Mouse (Mus musculus): ENCODE data around the gene Hipk2. TPM values are rescaled to one million over a fixed set of nuclear protein-coding genes. Genes with fewer than 3 reads are reported as not detected.
"Not testable (repeated sequence)": the region's sequence is repeated elsewhere in the genome, so short reads cannot be mapped to it uniquely, and the experiment has no call there.

Gene Hipk2
- polyA plus RNA-seq, 1 experiment: 14.9 TPM

DNA sequence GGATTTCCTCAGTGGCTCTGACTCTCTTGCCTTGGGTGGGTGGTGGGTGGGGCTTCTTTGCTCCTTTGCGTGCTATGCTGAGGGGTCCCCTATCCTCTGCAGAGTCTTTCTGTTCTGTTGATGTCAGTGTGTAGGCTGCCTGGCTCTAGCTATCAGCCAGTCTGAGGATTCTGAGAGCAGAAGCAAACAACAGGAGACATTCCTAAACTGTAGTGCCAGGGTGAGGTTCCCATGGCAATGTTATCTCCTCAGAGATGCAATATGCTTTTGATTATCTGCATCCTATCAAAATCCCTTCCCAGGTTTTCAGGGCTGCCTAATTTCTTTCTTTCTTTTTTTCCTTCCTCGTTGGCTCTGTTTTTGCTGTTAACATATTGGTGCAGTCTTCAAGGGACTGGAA is 193.4 kb downstream of the Hipk2 start:
- Histone ChIP-seq H3K4me1 (ENCODE audit: control insufficient read depth, insufficient read depth, insufficient read length) (no peaks in the 10 kb centered on the region), H3K4me3 (ENCODE audit: extremely low read depth, insufficient read depth, insufficient read length) (no peak overlapping the region), H3K27me3 (ENCODE audit: control insufficient read depth, insufficient read depth, low read length) (no peaks in the 10 kb centered on the region), H3K27ac (ENCODE audit: insufficient read depth, low read length) (no peak overlapping the region), H3K36me3 (ENCODE audit: control insufficient read depth, insufficient read depth, low read length) (no peaks in the 10 kb centered on the region)
- no peak for DNase-seq (ENCODE audit: low read depth in 1 of 2, low spot score in 2 of 2)
- TF ChIP-seq POLR2A (IDR thresholded peaks at IDR 0.05; ENCODE audit: low read depth, low read length): no peak
- TF ChIP-seq CTCF (IDR thresholded peaks at IDR 0.05; ENCODE audit: extremely low read depth, insufficient read depth, insufficient read length, insufficient replicate concordance): no peak
- 84% methylated on average over 2 of the region's 2 CpGs for WGBS

DNA sequence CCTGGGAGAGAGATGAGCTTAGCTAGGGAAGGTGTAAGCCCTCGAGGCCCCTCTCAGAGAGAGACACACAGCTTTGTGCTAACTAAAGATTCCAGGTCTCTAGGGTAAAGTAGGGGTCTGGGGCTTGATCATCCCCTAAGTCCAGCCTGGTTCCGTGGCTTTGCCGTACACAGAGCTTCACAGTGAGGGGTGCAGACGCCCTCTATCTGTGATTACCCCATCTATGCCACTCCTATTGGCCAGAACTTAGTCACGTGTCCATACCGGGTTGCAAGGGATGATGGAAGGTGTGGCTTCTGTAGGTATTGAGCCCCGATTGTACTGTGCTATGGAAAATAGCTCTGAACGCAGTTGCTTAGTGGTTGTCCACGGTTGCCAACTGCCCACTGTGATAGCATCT is 198.3 kb downstream of the Hipk2 start:
- 77% methylated on average over 9 of the region's 9 CpGs for WGBS
- Histone ChIP-seq H3K4me3 (ENCODE audit: extremely low read depth, insufficient read depth, insufficient read length) (no peak overlapping the region), H3K36me3 (ENCODE audit: control insufficient read depth, insufficient read depth, low read length) (no peaks in the 10 kb centered on the region), H3K27ac (ENCODE audit: insufficient read depth, low read length) (no peak overlapping the region), H3K4me1 (ENCODE audit: control insufficient read depth, insufficient read depth, insufficient read length) (no peaks in the 10 kb centered on the region), H3K27me3 (ENCODE audit: control insufficient read depth, insufficient read depth, low read length) (no peaks in the 10 kb centered on the region)
- TF ChIP-seq CTCF (IDR thresholded peaks at IDR 0.05; ENCODE audit: extremely low read depth, insufficient read depth, insufficient read length, insufficient replicate concordance): no peak
- TF ChIP-seq POLR2A (IDR thresholded peaks at IDR 0.05; ENCODE audit: low read depth, low read length): no peak
- DNase-seq (ENCODE audit: low read depth in 1 of 2, low spot score in 2 of 2): no peak

DNA sequence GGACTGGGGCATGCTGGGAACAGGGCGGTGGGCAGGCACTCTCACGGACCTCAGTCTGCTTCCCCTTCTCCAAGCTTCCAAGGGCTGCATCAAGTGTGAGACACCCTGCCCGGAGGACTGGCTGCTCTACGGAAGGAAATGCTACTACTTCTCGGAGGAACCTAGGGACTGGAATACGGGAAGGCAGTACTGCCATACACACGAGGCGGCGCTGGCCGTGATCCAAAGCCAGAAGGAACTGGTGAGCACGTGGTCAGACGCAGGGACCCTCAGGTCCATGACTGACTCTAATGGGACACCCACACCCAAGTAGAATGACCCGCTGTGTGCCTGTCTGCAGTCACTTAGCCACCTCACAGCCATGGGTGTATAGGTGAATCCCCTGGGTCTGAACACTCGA is 199.2 kb downstream of the Hipk2 start:
- 73% methylated on average over 14 of the region's 14 CpGs for WGBS

DNA sequence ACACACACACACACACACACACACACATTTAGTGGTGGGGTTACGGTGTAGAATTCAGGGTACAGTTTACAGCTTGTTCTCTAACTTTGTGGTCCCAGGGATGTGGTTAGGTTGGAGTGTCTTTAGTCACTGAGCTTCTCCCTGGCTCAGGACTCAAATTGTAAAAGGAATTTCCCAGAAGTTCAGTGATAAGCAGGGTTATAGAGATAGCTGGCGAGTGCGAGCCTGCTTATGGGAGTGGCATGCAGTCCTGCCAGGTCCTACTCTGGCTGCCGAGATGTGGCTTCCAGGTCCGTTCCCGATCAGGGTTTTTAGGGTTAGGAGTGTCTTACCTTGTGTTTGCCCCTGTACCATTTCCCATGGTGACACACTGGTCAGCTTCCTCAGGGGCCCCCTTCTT is 199.7 kb downstream of the Hipk2 start:
- no peak for DNase-seq (ENCODE audit: low read depth in 1 of 2, low spot score in 2 of 2)
- TF ChIP-seq CTCF (IDR thresholded peaks at IDR 0.05; ENCODE audit: extremely low read depth, insufficient read depth, insufficient read length, insufficient replicate concordance) (no peak), POLR2A (IDR thresholded peaks at IDR 0.05; ENCODE audit: low read depth, low read length) (no peak)
- no peak overlapping the region for H3K4me3 ChIP-seq (ENCODE audit: extremely low read depth, insufficient read depth, insufficient read length)
- H3K36me3 ChIP-seq (ENCODE audit: control insufficient read depth, insufficient read depth, low read length): no peaks in the 10 kb centered on the region
- no peaks in the 10 kb centered on the region for H3K27me3 ChIP-seq (ENCODE audit: control insufficient read depth, insufficient read depth, low read length)
- no peak overlapping the region for H3K27ac ChIP-seq (ENCODE audit: insufficient read depth, low read length)
- WGBS: 72% methylated on average over 6 of the region's 6 CpGs
- H3K4me1 ChIP-seq (ENCODE audit: control insufficient read depth, insufficient read depth, insufficient read length): no peaks in the 10 kb centered on the region

More for the DNA sequence above, 199.2 kb downstream of the Hipk2 start:
- no peak for DNase-seq (ENCODE audit: low read depth in 1 of 2, low spot score in 2 of 2)
- no peaks in the 10 kb centered on the region for H3K36me3 ChIP-seq (ENCODE audit: control insufficient read depth, insufficient read depth, low read length)
- H3K4me1 ChIP-seq (ENCODE audit: control insufficient read depth, insufficient read depth, insufficient read length): no peaks in the 10 kb centered on the region
- H3K27me3 ChIP-seq (ENCODE audit: control insufficient read depth, insufficient read depth, low read length): no peaks in the 10 kb centered on the region
- TF ChIP-seq CTCF (IDR thresholded peaks at IDR 0.05; ENCODE audit: extremely low read depth, insufficient read depth, insufficient read length, insufficient replicate concordance) (no peak), POLR2A (IDR thresholded peaks at IDR 0.05; ENCODE audit: low read depth, low read length) (no peak)
- H3K27ac ChIP-seq (ENCODE audit: insufficient read depth, low read length): no peak overlapping the region
- no peak overlapping the region for H3K4me3 ChIP-seq (ENCODE audit: extremely low read depth, insufficient read depth, insufficient read length)

DNA sequence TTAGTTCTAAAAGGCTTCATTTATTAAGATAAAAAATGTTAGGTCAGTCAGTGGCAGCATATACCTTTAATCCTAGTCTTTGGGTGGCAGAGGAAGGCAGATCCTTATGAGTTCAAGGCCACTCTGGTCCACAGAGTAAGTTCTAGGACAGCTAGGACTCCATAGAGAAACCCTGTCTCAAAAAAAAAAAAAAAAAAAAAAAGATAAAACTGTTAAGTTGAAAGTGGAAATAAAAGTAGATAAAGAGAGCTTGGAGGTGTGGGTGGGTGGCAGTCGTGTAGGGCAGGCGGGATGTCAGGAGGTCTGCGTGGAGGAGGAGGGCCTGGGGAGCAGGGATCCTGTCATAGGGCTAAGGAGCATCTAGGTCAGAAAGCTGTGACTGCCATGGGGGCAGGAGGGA is 204.0 kb downstream of the Hipk2 start:
- Histone ChIP-seq H3K36me3 (ENCODE audit: control insufficient read depth, insufficient read depth, low read length) (no peaks in the 10 kb centered on the region), H3K4me1 (ENCODE audit: control insufficient read depth, insufficient read depth, insufficient read length) (no peaks in the 10 kb centered on the region), H3K27ac (ENCODE audit: insufficient read depth, low read length) (no peak overlapping the region), H3K27me3 (ENCODE audit: control insufficient read depth, insufficient read depth, low read length) (no peaks in the 10 kb centered on the region), H3K4me3 (ENCODE audit: extremely low read depth, insufficient read depth, insufficient read length) (no peak overlapping the region)
- TF ChIP-seq POLR2A (IDR thresholded peaks at IDR 0.05; ENCODE audit: low read depth, low read length) (no peak), CTCF (IDR thresholded peaks at IDR 0.05; ENCODE audit: extremely low read depth, insufficient read depth, insufficient read length, insufficient replicate concordance) (no peak)
- no peak for DNase-seq (ENCODE audit: low read depth in 1 of 2, low spot score in 2 of 2)
- 79% methylated on average over 3 of the region's 3 CpGs for WGBS

DNA sequence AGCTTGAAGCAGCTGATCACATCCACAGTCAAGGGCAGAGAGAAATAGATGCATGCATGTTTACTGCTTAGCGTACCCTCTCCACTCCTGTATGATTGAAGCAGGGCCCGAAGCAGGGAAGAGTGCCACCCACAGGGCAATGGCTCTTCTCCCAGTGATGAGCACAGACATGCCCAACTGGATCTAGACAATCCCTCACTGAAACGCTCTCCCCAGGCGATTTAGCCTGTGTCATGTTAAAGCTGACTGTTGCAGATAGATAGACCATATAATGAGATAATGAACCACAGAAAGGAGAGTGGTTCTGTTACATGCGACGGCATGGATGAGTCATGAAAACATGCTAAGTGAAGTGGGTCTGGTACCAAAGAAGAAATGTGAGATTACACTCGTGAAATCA is 204.7 kb downstream of the Hipk2 start:
- no peaks in the 10 kb centered on the region for H3K4me1 ChIP-seq (ENCODE audit: control insufficient read depth, insufficient read depth, insufficient read length)
- DNase-seq (ENCODE audit: low read depth in 1 of 2, low spot score in 2 of 2): no peak
- H3K4me3 ChIP-seq (ENCODE audit: extremely low read depth, insufficient read depth, insufficient read length): no peak overlapping the region
- WGBS: 89% methylated on average over 7 of the region's 7 CpGs
- no peaks in the 10 kb centered on the region for H3K27me3 ChIP-seq (ENCODE audit: control insufficient read depth, insufficient read depth, low read length)
- no peaks in the 10 kb centered on the region for H3K36me3 ChIP-seq (ENCODE audit: control insufficient read depth, insufficient read depth, low read length)
- no peak overlapping the region for H3K27ac ChIP-seq (ENCODE audit: insufficient read depth, low read length)
- TF ChIP-seq CTCF (IDR thresholded peaks at IDR 0.05; ENCODE audit: extremely low read depth, insufficient read depth, insufficient read length, insufficient replicate concordance): no peak
- TF ChIP-seq POLR2A (IDR thresholded peaks at IDR 0.05; ENCODE audit: low read depth, low read length): no peak

DNA sequence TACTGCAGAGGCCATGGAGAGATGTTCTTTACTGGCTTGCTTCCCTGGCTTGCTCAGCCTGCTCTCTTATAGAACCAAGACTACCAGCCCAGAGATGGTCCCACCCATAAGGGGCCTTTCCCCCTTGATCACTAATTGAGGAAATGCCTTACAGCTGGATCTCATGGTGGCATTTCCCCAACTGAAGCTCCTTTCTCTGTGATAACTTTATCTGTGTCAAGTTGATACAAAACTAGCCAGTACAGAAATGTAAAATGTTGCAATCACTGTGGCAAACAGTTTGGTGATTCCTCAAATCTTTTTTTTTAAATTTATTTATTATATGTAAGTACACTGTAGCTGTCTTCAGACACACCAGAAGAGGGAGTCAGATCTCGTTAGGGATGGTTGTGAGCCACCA is 205.5 kb downstream of the Hipk2 start:
- not testable (repeated sequence) for H3K4me1 ChIP-seq (ENCODE audit: control insufficient read depth, insufficient read depth, insufficient read length); DNase-seq (ENCODE audit: low read depth in 1 of 2, low spot score in 2 of 2); H3K4me3 ChIP-seq (ENCODE audit: extremely low read depth, insufficient read depth, insufficient read length); H3K27me3 ChIP-seq (ENCODE audit: control insufficient read depth, insufficient read depth, low read length); H3K36me3 ChIP-seq (ENCODE audit: control insufficient read depth, insufficient read depth, low read length); H3K27ac ChIP-seq (ENCODE audit: insufficient read depth, low read length)
- WGBS: 74% methylated on average over 1 of the region's 1 CpGs
